Mouse (Mus musculus): ENCODE results near the gene Cavin1.
A peak's percentile ranks its signal among the peaks of the same experiment; 100 is the strongest.

Gene Cavin1

GRCm38 (mm10) chr11:100949540-100949939 lies 21.1 kb downstream of the Cavin1 start:
- no peak for DNase-seq

GRCm38 (mm10) chr11:100948317-100948716 lies 22.4 kb downstream of the Cavin1 start:
- no peak for DNase-seq

GRCm38 (mm10) chr11:100947548-100947947 lies 23.1 kb downstream of the Cavin1 start:
- no peak for DNase-seq

GRCm38 (mm10) chr11:100946862-100947261 lies 23.8 kb downstream of the Cavin1 start:
- DNase-seq: no peak

- no peak for DNase-seq
These were observed 28.3 kb downstream of the Cavin1 start for GRCm38 (mm10) chr11:100942388-100942787.

GRCm38 (mm10) chr11:100939512-100940151 lies 31.1 kb downstream of the Cavin1 start, which contains the start of gene Stat3:
TSS of gene Stat3 (minus strand) at chr11:100939540.
- peak; percentile 100 for DNase-seq

GRCm38 (mm10) chr11:100938711-100939511 lies 31.8 kb downstream of the Cavin1 start:
- DNase-seq: no peak

- DNase-seq: no peak
These were observed 32.6 kb downstream of the Cavin1 start for GRCm38 (mm10) chr11:100938112-100938511.

GRCm38 (mm10) chr11:100937295-100937694 lies 33.4 kb downstream of the Cavin1 start:
- no peak for DNase-seq

GRCm38 (mm10) chr11:100935373-100936355 lies 35.0 kb downstream of the Cavin1 start:
- no peak for DNase-seq

- no peak for DNase-seq
These were observed 39.3 kb downstream of the Cavin1 start for GRCm38 (mm10) chr11:100931254-100931921.

- DNase-seq: no peak
These were observed 40.1 kb downstream of the Cavin1 start for GRCm38 (mm10) chr11:100930611-100931010.

GRCm38 (mm10) chr11:100927386-100927785 lies 43.3 kb downstream of the Cavin1 start:
- DNase-seq: no peak

GRCm38 (mm10) chr11:100924386-100924919 lies 46.2 kb downstream of the Cavin1 start:
- no peak for DNase-seq

- DNase-seq: no peak
These were observed 49.6 kb downstream of the Cavin1 start for GRCm38 (mm10) chr11:100920887-100921624.

- DNase-seq: no peak
These were observed 52.7 kb downstream of the Cavin1 start for GRCm38 (mm10) chr11:100918007-100918406.

- no peak for DNase-seq
These were observed 54.2 kb downstream of the Cavin1 start for GRCm38 (mm10) chr11:100916432-100916971.

GRCm38 (mm10) chr11:100915063-100915462 lies 55.6 kb downstream of the Cavin1 start:
- no peak for DNase-seq

- no peak for DNase-seq
These were observed 56.3 kb downstream of the Cavin1 start for GRCm38 (mm10) chr11:100914415-100914814.

GRCm38 (mm10) chr11:100912401-100913155 lies 58.1 kb downstream of the Cavin1 start:
- no peak for DNase-seq

Measured in right cerebral cortex, postnatal 4 days (tissue).